ENCODE assay signal across 8 mouse cellular contexts in genomic region chr10:122800003-122800731, GRCm38 (mm10).
DNase-seq lines count a peak whose midpoint lies in the region; ATAC-seq lines count a peak whose summit lies in the region.

No protein-coding gene starts in this region.

- WGBS in liver, embryonic 12.5 days (ENCODE audit: insufficient replicate concordance) = 31% methylated on average over 19 of the region's 19 CpGs
- WGBS in forebrain, embryonic 15.5 days = 89% methylated on average over 19 of the region's 19 CpGs

- peak; percentile 22 to 24 for DNase-seq in kidney, postnatal 36 days
- DNase-seq in kidney, adult 8-10 months = no peak
- peak; percentile 78 to 87 for DNase-seq in thymus, postnatal 36 days
- DNase-seq in cerebellum, adult 11-12 months = no peak
- DNase-seq in kidney, postnatal 4 days = no peak

- no peaks in the 10 kb centered on the region for H3K36me3 ChIP-seq in liver, embryonic 12.5 days
- H3K36me3 ChIP-seq in megakaryocyte, embryonic 14.5 days (replicated peaks; ENCODE audit: low read length) = peaks cover 15% of the 10 kb centered on the region
- H3K36me3 ChIP-seq in forebrain, embryonic 15.5 days = no peaks in the 10 kb centered on the region

- no peaks in the 10 kb centered on the region; the same call in 1 of the 2 replicates for H3K9me3 ChIP-seq in liver, embryonic 12.5 days (replicated peaks)
- H3K9me3 ChIP-seq in megakaryocyte, embryonic 14.5 days = peaks cover 5% of the 10 kb centered on the region; the same call in 1 of the 2 replicates
- no peaks in the 10 kb centered on the region for H3K9me3 ChIP-seq in forebrain, embryonic 15.5 days

- H3K9ac ChIP-seq in liver, embryonic 12.5 days = no peak overlapping the region
- H3K9ac ChIP-seq in forebrain, embryonic 15.5 days (replicated peaks) = no peak overlapping the region

- peaks cover 26% of the 10 kb centered on the region for H3K4me1 ChIP-seq in liver, embryonic 12.5 days
- peaks cover 68% of the 10 kb centered on the region for H3K4me1 ChIP-seq in megakaryocyte, embryonic 14.5 days
- peaks cover 5% of the 10 kb centered on the region; the same call in 1 of the 2 replicates for H3K4me1 ChIP-seq in forebrain, embryonic 15.5 days

- no peak overlapping the region for H3K4me2 ChIP-seq in liver, embryonic 12.5 days
- no peak overlapping the region for H3K4me2 ChIP-seq in forebrain, embryonic 15.5 days (replicated peaks)

- 0 out of 2 replicates have a peak overlapping the region, but pooled peaks have one; percentile 20 for H3K27ac ChIP-seq in liver, embryonic 12.5 days
- no peak overlapping the region for H3K27ac ChIP-seq in forebrain, embryonic 15.5 days (replicated peaks)

- H3K4me3 ChIP-seq in liver, embryonic 12.5 days = no peak overlapping the region
- H3K4me3 ChIP-seq in megakaryocyte, embryonic 14.5 days (replicated peaks) = peak overlapping the region; percentile 85
- no peak overlapping the region for H3K4me3 ChIP-seq in forebrain, embryonic 15.5 days

- peak; percentile 48; the same call in 1 of the 2 replicates for ATAC-seq in liver, embryonic 12.5 days
- ATAC-seq in forebrain, embryonic 15.5 days (replicated peaks) = no peak

- H3K27me3 ChIP-seq in liver, embryonic 12.5 days (replicated peaks) = no peaks in the 10 kb centered on the region
- H3K27me3 ChIP-seq in megakaryocyte, embryonic 14.5 days (replicated peaks) = no peaks in the 10 kb centered on the region
- no peaks in the 10 kb centered on the region for H3K27me3 ChIP-seq in forebrain, embryonic 15.5 days

Comparison
In these comparisons a context has a peak if more than half of its experiments do, and no peak if none do; other contexts are left out.
1. DNase-seq: peak in kidney, postnatal 36 days (2 of 2) and thymus, postnatal 36 days (2 of 2); none in kidney, adult 8-10 months (0 of 2), cerebellum, adult 11-12 months (single experiment) and kidney, postnatal 4 days (0 of 2).